Mouse (Mus musculus): Measurements from ENCODE around the gene Vmn1r63. TPM values are rescaled to one million over a fixed set of nuclear protein-coding genes. Genes with fewer than 3 reads are reported as not detected.

The Vmn1r63 gene
- not detected in 2 replicates for polyA plus RNA-seq (2012; rRNA removed)

DNA sequence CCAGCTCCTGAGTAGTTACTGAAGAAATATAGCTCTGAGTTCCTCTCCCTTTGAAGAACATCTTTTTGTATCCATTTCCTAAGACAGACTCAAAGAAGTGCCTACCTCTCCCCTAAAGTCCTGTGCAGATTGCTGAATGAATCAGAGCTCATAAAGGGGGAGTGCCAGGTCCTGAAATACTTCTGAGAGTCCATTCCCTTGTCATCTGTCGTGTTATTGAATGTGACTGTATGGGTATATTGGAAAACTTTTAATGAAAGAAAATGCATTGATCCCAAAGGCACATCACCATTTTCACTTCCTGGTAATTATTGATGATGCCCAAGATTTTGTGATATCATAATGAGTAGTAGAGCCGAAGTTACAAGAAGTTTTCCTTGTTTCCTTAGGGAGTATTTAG lies at the start of gene Vmn1r63:
TSS of gene Vmn1r63 (minus strand) at position 101 of the 400 bp plus-strand sequence.

Other genes starting within 250 kb of the Vmn1r63 start
- gene Vmn1r61, start 192.2 kb downstream of the Vmn1r63 start, polyA plus RNA-seq (2012; rRNA removed), result not detected in 2 replicates
- not detected in 2 replicates for gene Vmn1r62, start 131.8 kb downstream of the Vmn1r63 start, polyA plus RNA-seq (2012; rRNA removed)
- not detected in 2 replicates for gene Vmn1r64, start 79.1 kb upstream of the Vmn1r63 start, polyA plus RNA-seq (2012; rRNA removed)
- gene Vmn1r65, start 205.6 kb upstream of the Vmn1r63 start, polyA plus RNA-seq (2012; rRNA removed), result not detected in 2 replicates
- gene Nlrp4c, start 239.7 kb upstream of the Vmn1r63 start, polyA plus RNA-seq (2012; rRNA removed), result not detected in 2 replicates

Data from central nervous system, embryonic 14 days (tissue).